In the genomic region with DNA sequence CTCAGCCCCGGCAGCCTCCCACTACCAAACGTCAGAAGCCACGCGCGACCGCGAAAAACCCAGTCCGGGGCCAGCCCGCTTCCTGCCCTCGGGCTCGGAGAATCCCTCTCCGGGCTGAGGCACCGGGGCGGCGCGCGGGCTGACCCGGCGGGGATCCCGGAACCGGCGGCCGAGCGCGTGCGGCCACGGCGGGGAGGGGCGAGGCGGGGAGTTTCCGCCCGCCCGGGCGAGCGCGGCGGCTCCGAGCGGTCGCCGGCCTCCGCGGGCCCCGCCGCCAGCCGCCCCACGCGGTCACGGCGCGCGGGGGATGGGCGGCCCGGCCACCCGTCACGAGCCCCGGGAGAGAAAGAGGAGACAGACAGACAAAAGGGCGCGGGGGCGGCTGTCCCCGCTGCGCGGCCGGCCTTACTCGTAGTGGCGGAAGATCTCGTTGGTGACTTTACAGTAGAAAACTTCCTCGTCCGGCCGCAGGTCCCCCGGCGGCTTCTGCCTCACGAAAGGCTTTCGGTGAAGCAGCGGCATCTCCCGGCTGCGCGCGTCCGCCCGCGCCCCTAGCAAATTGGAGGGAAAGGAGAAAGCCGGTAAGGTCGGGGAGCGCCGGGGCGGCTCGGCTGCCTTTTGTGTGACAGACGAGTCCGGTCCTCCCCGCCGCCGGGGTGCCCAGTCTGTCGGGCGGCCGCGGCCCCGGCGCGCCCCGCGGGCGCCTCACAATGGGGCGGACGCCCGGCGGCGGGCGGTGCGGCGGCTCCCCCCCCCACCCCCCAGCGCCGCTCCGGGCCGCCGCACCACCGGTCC, we compare ENCODE assay signal across 8 mouse cellular contexts. TPM values are rescaled to one million over a fixed set of nuclear protein-coding genes. Genes with fewer than 3 reads are reported as not detected.
DNase-seq lines count a peak whose midpoint lies in the region; ATAC-seq lines count a peak whose summit lies in the region.

No protein-coding gene starts in this region.

- peak overlapping the region; percentile 91 for H3K27ac ChIP-seq in embryonic facial prominence, embryonic 14.5 days (replicated peaks; ENCODE audit: low read depth, low read length)
- H3K27ac ChIP-seq in heart, embryonic 11.5 days (ENCODE audit: low read depth, low read length) = peak overlapping the region; percentile 91
- peak overlapping the region; percentile 93 for H3K27ac ChIP-seq in kidney, embryonic 15.5 days
- peak overlapping the region; percentile 69 for H3K27ac ChIP-seq in neural tube, embryonic 14.5 days (ENCODE audit: low read depth, low read length)

- peak; percentile 74 to 80 for DNase-seq in B cell, adult 2 months
- peak; percentile 56 for DNase-seq in adrenal gland, postnatal 25 days
- DNase-seq in embryonic facial prominence, embryonic 14.5 days (ENCODE audit: low spot score) = peak; percentile 72
- peak; percentile 47 to 55 for DNase-seq in lung, adult 18-20 months
- peak; percentile 76 for DNase-seq in testis, postnatal 14 days (ENCODE audit: low spot score)

- peak overlapping the region; percentile 86 for H3K9ac ChIP-seq in embryonic facial prominence, embryonic 14.5 days (ENCODE audit: low read depth, low read length)
- peak overlapping the region; percentile 91 for H3K9ac ChIP-seq in heart, embryonic 11.5 days (ENCODE audit: low read depth, low read length)
- H3K9ac ChIP-seq in kidney, embryonic 15.5 days = peak overlapping the region; percentile 87
- H3K9ac ChIP-seq in neural tube, embryonic 14.5 days (replicated peaks; ENCODE audit: low read depth, low read length) = peak overlapping the region; percentile 71

- H3K4me1 ChIP-seq in embryonic facial prominence, embryonic 14.5 days (ENCODE audit: control insufficient read depth, insufficient read depth, low read length) = peaks cover 9% of the 10 kb centered on the region; the same call in 1 of the 2 replicates
- H3K4me1 ChIP-seq in heart, embryonic 11.5 days (ENCODE audit: control insufficient read depth, insufficient read depth, low read length) = peaks cover 4% of the 10 kb centered on the region; the same call in 1 of the 2 replicates
- peaks cover 8% of the 10 kb centered on the region for H3K4me1 ChIP-seq in kidney, embryonic 15.5 days
- H3K4me1 ChIP-seq in neural tube, embryonic 14.5 days (ENCODE audit: control insufficient read depth, insufficient read depth, low read length) = 0 out of 2 replicates have a peak, but pooled peaks cover 3% of the 10 kb centered on the region

- H3K4me2 ChIP-seq in embryonic facial prominence, embryonic 14.5 days (ENCODE audit: low read depth, low read length) = peak overlapping the region; percentile 78
- peak overlapping the region; percentile 79 for H3K4me2 ChIP-seq in heart, embryonic 11.5 days
- H3K4me2 ChIP-seq in kidney, embryonic 15.5 days = peak overlapping the region; percentile 88
- H3K4me2 ChIP-seq in neural tube, embryonic 14.5 days (ENCODE audit: low read depth, low read length) = peak overlapping the region; percentile 83

- WGBS in embryonic facial prominence, embryonic 14.5 days = 0% methylated on average over 40 of the region's 117 CpGs
- WGBS in heart, embryonic 11.5 days (ENCODE audit: insufficient replicate concordance) = under 1% methylated on average over 102 of the region's 117 CpGs
- WGBS in kidney, embryonic 15.5 days = under 1% methylated on average over 109 of the region's 117 CpGs
- WGBS in neural tube, embryonic 14.5 days = under 1% methylated on average over 62 of the region's 117 CpGs

- H3K36me3 ChIP-seq in embryonic facial prominence, embryonic 14.5 days (ENCODE audit: control insufficient read depth, insufficient read depth, low read length) = 0 out of 2 replicates have a peak, but pooled peaks cover under 1% of the 10 kb centered on the region
- no peaks in the 10 kb centered on the region for H3K36me3 ChIP-seq in heart, embryonic 11.5 days (ENCODE audit: control insufficient read depth, insufficient read depth, low read length)
- peaks cover 5% of the 10 kb centered on the region; the same call in 1 of the 2 replicates for H3K36me3 ChIP-seq in kidney, embryonic 15.5 days
- no peaks in the 10 kb centered on the region for H3K36me3 ChIP-seq in neural tube, embryonic 14.5 days (ENCODE audit: control insufficient read depth, insufficient read depth, low read length)

- no peaks in the 10 kb centered on the region for H3K9me3 ChIP-seq in embryonic facial prominence, embryonic 14.5 days (ENCODE audit: control insufficient read depth, low read length)
- no peaks in the 10 kb centered on the region for H3K9me3 ChIP-seq in heart, embryonic 11.5 days (replicated peaks; ENCODE audit: control insufficient read depth, low read length)
- H3K9me3 ChIP-seq in kidney, embryonic 15.5 days (replicated peaks) = no peaks in the 10 kb centered on the region
- no peaks in the 10 kb centered on the region for H3K9me3 ChIP-seq in neural tube, embryonic 14.5 days (ENCODE audit: control insufficient read depth, low read length)

- H3K27me3 ChIP-seq in embryonic facial prominence, embryonic 14.5 days (replicated peaks; ENCODE audit: control insufficient read depth, insufficient read depth, low read length) = no peaks in the 10 kb centered on the region
- no peaks in the 10 kb centered on the region for H3K27me3 ChIP-seq in heart, embryonic 11.5 days (ENCODE audit: control insufficient read depth, insufficient read depth, low read length)
- H3K27me3 ChIP-seq in kidney, embryonic 15.5 days = no peaks in the 10 kb centered on the region
- no peaks in the 10 kb centered on the region; the same call in 1 of the 2 replicates for H3K27me3 ChIP-seq in neural tube, embryonic 14.5 days (ENCODE audit: control insufficient read depth, insufficient read depth, low read length)

- peak; percentile 51 for ATAC-seq in embryonic facial prominence, embryonic 14.5 days (ENCODE audit: low read depth)
- ATAC-seq in heart, embryonic 11.5 days (replicated peaks; ENCODE audit: insufficient number of reproducible peaks, low FRiP score, low TSS enrichment) = peak; percentile 62
- ATAC-seq in kidney, embryonic 15.5 days (replicated peaks; ENCODE audit: low FRiP score) = peak; percentile 66
- ATAC-seq in neural tube, embryonic 14.5 days (ENCODE audit: low read depth) = peak; percentile 61

- peak overlapping the region; percentile 82 for H3K4me3 ChIP-seq in embryonic facial prominence, embryonic 14.5 days (ENCODE audit: low read depth, low read length)
- H3K4me3 ChIP-seq in heart, embryonic 11.5 days (ENCODE audit: low read depth, low read length) = peak overlapping the region; percentile 83
- H3K4me3 ChIP-seq in kidney, embryonic 15.5 days (replicated peaks) = peak overlapping the region; percentile 76
- H3K4me3 ChIP-seq in neural tube, embryonic 14.5 days (ENCODE audit: low read depth, low read length) = peak overlapping the region; percentile 87

RNA-seq across cellular contexts. Expression of a gene that starts 0.9 kb away (rescaled TPM):
- not detected in 2 replicates for total RNA-seq in adrenal gland, postnatal 25 days (2021)
- polyA plus RNA-seq in embryonic facial prominence, embryonic 14.5 days (2014; fragmentation: Nextera tagmentation; extraction: Ambion mirVana) = not detected in 2 replicates
- polyA plus RNA-seq in heart, embryonic 11.5 days (2014; fragmentation: Nextera tagmentation; extraction: Ambion mirVana) = not detected in 2 replicates
- polyA plus RNA-seq in kidney, embryonic 15.5 days (2015; fragmentation: Nextera tagmentation; extraction: Ambion mirVana) = not detected in 2 replicates
- polyA plus RNA-seq in neural tube, embryonic 14.5 days (2014; fragmentation: Nextera tagmentation; extraction: Ambion mirVana) = not detected in 2 replicates

RNA-seq across cellular contexts. Expression of a gene that starts 28.7 kb away (rescaled TPM):
- 23.6 and 28.0 TPM in 2 replicates for total RNA-seq in adrenal gland, postnatal 25 days (2021)
- 19.2 and 20.9 TPM in 2 replicates for polyA plus RNA-seq in embryonic facial prominence, embryonic 14.5 days (2014; fragmentation: Nextera tagmentation; extraction: Ambion mirVana)
- 11.4 and 18.6 TPM in 2 replicates for polyA plus RNA-seq in heart, embryonic 11.5 days (2014; fragmentation: Nextera tagmentation; extraction: Ambion mirVana)
- 25.8 and 26.7 TPM in 2 replicates for polyA plus RNA-seq in kidney, embryonic 15.5 days (2015; fragmentation: Nextera tagmentation; extraction: Ambion mirVana)
- 3.3 and 4.3 TPM in 2 replicates for polyA plus RNA-seq in neural tube, embryonic 14.5 days (2014; fragmentation: Nextera tagmentation; extraction: Ambion mirVana)

Comparison
In these comparisons a context has a peak if more than half of its experiments do, and no peak if none do; other contexts are left out.
1. Peak in every context shown above with its lines: DNase-seq, ATAC-seq, H3K4me3 ChIP-seq and H3K27ac ChIP-seq.